Mouse (Mus musculus) liver (tissue): ENCODE measurements around the gene Sh3d19.
"Not testable (repeated sequence)": the region's sequence is repeated elsewhere in the genome, so short reads cannot be mapped to it uniquely, and the experiment has no call there.

Experiments used
- DNase-seq: peaks from one replicate; pipeline ENCODE4 v3.0.0-alpha.2; 2020; ENCODE audit warnings: mixed read lengths

The Sh3d19 gene

DNA sequence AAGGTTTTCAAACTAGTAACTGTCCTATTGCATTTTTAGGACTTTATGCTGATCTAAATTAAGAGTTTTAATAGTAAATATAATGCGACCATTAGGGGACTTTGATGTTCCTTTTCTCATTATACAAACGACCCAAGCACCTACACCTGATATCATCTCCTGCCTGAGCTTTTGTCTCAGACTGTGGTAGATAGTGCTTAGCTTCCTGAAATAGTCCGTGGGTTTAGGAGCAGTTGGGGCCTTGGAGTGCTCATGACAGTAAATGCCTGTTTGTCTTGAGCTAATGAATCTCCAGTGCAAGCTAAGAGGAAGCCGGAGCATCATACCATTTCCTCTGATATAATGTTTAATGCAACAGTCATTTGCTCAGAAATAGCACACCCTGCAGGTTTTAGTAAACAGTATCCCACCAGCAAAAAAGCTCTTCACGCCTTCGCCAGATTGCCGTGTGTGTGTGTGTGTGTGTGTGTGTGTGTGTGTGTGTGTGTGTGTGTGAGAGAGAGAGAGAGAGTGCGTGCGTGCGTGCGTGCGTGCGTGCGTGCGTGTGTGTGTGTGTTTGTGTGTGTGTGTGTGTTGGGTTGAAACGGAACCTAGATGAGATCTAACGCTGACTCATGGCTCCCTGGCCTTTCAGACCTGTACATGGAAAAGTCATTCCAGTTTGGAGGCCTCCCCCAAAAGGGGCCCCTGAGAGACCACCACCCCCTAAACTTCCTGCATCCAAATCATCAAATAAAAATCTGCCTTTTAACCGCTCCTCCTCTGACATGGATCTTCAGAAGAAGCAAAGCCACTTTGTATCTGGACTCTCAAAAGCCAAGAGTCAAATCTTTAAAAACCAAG, 132.8 kb downstream of the Sh3d19 start:
- no peak for DNase-seq

DNA sequence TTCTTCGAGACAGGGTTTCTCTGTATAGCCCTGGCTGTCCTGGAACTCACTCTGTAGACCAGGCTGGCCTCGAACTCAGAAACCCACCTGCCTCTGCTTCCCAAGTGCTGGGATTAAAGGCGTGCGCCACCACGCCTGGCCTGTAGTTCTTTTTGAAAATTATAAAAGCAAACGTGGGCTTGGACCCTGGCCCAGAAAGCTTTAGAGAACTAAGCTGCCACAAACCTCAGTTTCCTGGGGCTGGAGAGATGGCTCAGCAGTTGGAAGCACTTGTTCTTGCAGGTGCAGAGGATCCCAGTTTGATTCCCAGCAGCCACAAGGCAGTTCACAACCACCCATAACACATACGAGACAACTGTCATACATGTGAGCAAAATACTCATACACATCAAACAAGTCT, 133.5 kb downstream of the Sh3d19 start:
- not testable (repeated sequence) for DNase-seq

DNA sequence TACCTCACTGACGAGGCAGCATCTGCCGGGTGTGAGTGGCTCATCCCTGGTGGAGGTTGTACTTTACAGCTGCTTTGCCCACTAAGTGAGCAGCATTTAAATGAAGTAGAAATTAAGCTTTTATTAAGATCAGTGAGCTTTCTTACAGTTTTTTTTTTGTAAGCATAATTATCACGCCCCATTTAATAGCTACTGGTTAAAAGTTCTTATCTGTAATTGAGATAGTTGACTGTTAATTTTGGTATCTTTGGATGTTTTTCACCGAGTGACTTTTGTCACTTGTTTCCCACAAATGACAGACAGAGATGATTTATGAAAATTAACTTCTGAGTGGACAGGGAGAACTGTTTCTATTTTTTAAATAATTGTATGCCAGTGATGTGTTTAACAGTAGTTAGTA, 134.0 kb downstream of the Sh3d19 start:
- no peak for DNase-seq

DNA sequence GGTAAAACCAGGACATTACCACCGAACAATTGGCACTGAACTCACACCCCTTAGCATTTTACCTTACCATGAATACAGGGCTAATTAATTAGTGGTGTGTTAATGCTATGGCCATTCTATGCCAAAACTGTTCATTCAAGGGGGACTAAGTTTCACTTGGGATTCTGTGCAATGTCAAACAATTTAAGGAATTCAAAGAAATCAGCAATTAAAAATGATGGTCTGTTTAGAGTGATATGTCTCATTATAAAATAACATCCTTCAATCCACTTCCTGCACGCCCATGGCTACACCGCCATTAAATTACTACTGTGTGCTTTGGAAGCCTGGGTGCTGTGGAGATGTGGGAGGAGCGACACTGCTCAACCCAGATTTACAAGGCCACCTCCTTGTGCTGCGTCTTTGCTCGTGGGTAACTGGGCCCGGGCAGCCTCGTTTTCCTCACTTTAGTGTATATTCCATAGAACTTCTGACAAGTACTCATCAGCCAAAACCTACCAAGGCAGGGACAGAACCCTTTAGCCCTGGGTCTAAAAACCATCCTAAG, 135.2 kb downstream of the Sh3d19 start:
- DNase-seq, result no peak

DNA sequence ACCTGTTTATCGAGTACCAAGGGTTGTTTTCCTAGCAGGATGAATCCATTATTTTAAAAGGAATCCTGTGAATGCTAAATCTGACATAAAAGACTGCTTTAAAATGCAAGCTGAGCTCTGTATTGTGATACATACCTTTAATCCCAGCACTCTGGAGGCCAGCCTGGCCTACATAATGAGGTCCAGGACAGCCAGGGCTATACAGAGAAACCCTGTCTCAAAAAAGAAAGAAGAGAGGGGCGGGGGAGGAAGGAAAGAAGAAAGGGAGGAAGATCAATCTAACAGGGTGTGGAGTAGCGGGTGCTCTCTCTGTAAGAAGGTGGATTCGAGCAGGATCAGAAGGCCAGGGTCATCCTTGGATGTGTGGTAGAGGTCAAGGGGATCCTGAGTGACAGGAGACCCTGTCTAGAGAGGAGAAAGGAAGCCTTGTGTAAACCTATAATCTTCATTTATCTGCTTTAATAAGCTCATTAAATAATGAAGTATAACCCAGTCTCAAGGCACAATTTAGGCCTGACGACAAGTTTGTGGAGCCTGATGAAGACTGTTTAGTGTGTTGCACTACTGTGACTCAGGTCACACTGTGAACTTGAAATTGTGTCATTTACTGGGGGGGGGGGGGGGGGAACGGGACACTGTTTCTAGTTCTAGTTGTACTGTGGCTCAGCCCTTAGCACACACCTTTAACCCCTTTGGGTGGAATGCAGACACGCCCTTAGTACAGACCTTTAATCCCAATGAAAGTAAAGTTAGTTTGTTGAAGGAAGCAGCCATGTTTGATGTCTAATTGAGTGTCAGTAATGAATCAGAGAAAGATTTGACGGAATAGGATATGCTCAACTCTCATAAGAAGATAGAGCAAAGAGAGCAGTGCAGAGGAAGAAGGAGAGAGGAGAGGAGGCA, 137.0 kb downstream of the Sh3d19 start:
- peak; percentile 12 for DNase-seq

DNA sequence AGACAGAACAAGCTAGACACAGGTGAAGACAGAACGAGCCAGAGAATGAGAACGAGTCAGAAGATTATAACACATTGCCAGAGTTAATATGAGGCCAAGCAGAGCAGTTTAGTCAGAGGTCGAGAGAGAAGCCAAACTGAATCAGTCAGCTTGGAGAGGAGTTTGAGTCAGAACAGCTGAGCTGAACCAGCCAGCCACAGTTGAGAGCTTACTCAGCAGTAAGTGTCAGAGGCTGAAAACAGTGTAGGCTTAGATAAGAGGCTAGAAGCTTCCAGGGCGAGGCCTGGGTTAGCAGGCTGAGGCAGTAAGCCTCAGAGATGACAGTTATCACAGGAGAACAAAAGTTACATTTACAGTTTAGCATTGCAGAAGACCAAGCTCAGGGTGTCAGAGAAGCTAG, 137.7 kb downstream of the Sh3d19 start:
- peak; percentile 85 for DNase-seq

DNA sequence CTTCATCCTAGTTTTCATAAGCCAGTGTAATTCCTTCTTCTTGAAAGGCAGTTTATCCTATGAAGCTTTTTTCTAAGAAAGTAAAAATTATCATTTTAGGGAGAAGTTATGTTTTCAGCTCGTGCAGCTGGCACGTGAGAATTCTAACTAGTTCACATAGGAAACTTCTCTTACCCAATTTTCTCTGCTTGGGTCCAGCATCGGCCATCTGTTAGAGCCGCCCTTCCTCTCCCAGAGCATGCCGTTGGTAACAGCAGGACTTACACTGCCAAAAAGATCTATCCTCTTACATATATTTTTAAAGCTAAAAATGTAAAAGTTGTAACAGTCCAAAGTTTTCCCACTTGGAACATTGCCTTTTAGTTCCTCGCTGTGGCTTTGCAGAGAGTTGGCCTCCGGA, 138.2 kb downstream of the Sh3d19 start:
- no peak for DNase-seq

DNA sequence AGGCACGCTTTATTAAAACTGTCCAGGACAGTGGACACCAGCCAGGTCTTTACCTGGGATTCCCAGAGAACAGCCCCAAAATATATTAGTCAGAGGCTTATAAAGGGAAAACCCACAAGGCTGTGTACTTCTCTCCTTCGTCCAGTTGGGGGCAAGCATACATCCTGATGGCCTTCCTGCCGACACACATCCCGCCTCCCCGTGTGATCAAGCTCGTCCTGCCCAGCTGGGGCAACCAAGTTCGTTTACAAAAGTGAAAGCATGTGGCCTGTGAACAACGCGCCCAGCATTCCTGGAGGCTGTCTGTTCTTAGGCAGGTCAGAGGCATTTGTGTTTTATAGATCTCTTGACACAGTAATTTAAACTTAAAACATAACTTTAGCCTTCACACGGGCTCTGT, 139.2 kb downstream of the Sh3d19 start:
- peak; percentile 85 for DNase-seq

DNA sequence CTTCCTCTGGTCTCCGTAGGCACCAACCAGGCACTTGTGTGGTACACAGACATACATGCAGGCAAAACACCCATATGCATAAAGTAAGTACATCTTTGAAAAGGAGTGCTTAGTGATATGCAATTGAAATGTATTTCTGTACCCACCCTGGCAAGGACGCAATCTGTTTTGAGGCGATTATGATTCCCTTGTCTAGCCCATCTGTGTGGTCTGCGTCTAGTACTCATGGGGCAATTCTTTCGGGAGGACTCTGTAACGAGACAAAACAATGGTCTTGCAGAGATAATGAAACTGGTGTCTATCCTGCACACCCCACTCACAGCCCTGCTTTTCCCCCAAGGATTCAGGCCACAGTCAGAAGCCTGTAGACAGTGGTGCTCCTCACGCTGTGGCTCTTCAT, 141.9 kb downstream of the Sh3d19 start:
- DNase-seq, result no peak

DNA sequence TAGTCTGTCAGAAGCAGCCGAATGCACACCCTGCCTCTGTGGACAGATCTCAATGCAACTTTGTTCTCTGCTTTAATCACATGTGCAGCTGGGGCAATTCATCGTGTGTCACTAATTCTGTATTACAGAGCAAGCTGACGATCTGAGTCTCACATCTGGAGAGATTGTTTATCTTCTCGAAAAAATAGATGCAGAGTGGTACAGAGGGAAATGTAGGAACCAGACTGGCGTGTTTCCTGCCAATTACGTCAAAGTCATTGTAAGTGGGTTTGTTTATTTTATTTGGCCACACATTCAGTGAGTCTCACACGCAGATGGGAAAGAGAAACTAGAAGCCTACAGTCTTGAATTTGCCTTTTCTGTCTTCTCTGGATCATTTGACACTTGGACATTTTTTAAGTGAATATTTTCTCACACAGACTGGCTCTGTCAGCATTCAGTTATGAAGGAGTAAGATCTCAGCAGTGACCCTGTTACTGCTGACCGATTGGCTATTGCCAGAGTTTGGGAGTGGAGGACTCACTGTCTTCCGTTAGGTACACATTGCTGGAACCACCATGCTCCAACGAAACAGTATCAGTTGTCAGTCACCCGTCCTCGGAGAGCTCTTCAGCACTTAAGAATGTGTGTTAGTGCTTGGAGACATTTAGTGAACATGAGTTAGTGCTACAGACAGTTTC, 143.9 kb downstream of the Sh3d19 start:
- no peak for DNase-seq

DNA sequence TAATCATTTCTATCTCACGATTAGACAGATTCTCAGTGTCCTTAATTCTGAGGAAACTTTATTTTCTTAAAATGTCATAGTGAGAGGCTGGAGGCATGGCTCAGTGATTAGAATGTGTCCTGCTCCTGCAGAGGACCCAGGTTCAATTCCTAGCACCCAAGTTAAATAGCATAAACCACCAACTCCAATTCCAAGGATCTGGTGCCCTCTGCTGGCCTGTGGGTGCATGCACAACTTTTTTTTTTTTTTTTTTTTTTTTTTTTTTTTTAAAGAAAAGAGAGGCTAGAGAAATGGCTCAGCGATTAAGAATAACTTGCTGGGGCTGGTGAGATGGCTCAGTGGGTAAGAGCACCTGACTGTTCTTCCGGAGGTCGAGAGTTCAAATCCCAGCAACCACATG, 146.0 kb downstream of the Sh3d19 start:
- no peak for DNase-seq

DNA sequence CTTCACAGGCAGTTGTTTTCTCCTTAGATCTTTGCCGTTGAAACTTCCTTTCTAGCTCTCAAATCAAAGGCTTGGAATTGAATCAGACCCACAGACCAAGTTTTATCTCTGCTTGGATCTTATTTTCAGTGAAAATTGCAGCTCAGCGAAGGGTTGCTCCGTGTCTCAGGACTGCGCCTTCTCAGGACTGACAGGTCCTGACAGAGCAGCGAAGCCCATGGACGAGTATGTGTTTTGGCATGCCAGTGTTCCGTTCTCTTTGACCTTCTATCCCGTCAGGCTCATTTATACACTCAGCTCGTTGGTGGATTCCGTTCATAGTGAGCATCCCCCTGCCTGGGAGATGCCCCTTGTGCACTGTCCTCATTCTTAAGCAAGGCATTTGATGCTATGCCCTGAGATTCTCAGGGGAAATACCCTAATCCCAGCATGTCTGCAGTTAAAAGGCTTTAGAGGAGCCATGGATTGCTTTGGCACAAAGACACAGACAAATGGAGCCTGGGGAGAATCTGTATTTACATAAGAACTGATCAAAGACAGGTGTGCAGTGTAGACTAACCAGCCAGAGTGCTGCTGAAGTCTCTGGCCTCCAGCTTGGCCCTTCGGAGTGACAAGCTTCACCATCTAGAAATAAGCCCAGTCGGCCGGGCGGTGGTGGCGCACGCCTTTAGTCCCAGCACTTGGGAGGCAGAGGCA, 148.5 kb downstream of the Sh3d19 start:
- DNase-seq, result no peak

DNA sequence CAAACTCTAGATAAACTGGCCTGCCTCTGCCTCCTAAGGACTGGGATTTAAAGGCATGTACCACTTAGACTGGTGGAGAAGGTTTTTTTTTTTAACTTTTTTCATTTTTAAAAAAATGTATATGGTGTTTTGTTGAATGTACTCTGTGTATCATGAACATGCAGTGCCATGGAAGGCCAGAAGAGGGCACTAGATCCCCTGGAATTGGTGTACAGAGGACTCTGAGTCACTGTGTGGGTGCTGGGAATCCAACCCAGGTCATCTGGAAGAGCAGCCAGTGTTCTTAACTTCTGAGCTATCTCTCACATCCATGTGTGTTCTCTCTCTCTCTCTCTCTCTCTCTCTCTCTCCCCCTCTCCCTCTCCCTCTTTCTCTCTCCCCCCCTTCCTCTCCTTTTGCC, 151.2 kb downstream of the Sh3d19 start:
- DNase-seq, result no peak

DNA sequence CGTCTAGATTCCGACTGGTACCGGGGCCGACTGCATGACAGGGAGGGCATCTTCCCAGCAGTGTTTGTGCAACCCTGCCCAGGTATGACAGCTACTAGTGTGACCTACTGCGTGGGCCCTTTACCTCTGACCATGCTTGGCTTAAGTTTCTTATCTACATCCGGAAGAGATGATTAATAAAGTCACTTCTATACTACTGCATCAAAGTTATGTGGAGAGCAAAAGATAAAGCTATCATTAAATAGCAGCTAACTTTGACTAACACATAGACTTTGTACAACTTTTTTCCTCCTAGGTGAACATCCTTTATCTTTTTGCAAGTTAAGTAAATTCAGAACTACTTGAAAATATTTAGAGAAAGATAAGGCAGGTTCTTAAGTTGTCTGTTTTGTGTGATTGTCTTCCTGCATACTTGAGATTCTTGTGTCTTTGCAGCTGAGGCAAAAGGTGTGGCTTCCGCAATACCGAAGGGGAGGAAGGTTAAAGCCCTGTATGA, 152.4 kb downstream of the Sh3d19 start:
- no peak for DNase-seq

DNA sequence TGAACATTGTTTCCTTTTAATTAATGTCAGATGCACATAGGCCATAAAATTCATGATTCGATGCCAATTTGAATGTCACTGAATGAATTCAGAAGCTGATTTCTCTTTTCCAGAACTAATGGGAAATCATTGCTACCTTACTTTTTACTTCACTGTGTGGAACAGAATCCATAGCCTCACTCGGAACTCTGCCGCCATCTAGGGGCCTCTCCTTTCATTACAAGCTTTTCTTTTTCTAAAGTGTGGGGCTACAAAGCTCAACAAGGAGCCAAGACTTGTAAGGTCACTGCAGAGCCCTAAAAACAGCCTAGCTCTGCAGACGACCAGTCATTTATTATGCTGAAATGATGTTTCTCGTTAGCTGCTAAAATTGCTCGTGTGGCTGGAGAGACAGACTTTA, 158.8 kb downstream of the Sh3d19 start:
- peak; percentile 55 for DNase-seq

DNA sequence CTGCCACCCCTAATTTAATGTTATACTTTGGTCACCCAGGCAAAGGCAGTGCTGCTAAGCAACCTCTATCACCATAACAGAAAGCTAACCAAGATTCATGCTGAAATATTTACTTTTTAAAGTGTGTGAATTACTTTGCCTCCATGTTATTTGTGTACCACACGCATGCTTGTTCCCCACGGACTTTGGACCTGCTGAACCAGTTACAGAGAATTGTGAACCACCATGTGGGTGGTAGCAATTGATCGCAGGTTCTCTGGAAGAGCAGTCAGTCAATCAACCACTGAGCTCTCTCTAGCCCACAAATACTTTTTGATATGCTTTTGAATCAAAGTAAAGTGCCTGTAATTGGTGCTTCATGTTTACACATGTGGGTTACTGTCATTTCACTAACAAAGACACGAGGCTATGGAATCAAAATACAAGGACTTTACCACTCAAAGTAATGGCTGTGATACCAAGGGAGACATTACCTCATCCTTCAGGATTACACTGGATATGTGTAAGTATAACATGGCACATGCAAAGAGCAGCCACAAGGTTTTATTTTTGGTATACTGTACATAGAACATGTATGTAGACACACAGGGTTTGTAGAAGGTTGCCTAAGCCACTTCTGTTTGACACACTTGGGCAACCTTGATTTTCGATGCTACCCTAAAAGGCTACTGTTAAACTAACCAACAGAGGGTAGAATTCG, 164.2 kb downstream of the Sh3d19 start:
- DNase-seq, result no peak

DNA sequence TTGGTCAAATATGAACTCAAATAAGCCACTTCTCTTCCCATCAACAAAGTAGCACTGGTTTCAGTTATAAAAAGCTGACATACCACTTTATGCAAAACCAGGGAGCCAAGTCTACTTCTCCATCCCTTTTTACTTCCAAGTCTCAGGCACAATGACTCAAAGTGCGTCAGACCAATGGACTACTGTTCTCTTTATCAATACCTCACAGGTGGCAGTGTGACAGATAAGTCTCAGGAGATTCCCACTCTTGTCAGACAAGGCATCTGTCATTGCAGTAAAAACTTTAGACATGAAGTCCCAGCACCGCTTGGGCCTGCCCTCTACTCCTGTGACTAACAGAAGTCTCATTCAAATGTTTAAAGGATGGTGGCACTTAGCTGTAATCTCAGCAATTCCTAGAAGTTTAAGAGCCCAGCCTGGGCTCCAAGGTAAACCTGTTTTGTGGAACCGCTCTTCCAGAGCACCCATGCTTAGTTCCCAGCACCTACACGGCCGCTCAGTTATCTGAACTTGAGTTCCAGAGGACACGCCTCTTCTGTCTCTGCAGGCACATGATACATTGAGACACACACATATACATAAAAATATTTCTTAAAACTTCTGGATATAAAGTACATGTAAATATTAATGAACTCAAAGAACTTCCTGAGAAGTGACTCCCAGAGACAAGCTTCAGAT, 165.1 kb downstream of the Sh3d19 start:
- DNase-seq, result peak; percentile 22

DNA sequence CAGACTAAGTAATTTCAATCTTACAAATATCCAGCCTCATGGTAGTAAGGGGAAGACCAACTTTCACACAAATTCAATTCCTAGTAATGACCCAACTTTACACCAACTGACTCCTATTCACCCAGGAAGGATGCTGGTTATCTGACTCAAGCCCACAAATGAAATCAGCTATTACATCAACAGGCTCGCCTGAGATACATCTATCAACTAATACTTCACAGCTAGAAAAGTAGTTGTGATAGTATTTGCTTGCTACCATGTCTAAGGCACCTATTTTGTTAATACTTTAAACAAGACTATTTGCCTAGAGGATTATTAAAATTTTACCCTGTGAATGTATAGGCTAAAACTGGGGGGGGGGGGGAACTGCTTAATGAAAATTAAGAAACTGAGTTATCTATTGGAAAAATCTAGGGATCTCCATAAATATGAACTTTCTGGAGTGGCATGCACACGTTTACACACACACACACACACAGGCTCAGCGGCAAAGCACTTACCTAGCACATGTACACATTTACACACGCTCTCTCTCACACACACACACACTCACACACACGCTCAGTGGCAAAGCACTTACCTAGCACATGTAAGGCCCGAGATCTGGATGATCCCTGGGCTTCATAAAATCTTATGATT, 166.1 kb downstream of the Sh3d19 start:
- no peak for DNase-seq

DNA sequence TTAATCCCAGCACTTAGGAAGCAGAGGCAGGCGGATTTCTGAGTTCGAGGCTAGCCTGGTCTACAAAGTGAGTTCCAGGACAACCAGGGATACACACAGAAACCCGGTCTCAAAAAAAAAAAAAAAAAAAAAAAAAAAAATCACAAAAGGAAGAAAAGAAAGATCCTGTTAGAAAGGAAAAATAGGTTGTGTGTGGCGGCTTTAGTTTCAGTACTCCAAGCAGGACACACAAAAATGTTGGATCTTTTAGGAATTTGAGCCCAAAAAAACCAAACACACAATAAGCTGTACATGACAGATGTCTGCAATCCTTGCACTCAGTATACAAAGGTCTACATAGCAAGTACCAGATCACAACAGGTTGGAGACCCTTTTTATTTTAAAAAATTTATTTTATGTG, 168.8 kb downstream of the Sh3d19 start:
- no peak for DNase-seq

DNA sequence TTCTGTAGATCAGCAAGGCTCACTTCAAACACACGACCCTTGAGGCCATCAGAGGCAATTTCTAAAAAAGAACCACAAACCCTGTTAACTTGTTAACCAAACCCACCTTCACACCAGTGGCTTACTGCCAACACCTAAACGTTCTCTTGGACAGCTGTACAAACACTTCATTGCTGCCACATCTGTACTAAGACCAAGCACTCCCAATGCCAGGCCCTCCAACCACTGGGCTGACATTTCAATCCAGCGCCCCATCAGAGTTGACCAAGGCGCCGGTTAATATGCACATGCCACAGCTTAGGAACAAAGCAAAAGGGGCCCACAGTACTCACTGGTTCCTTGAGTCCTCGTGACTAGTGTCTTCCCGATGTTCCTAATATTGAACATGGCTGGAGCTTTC, 170.5 kb downstream of the Sh3d19 start:
- peak; percentile 15 for DNase-seq

DNA sequence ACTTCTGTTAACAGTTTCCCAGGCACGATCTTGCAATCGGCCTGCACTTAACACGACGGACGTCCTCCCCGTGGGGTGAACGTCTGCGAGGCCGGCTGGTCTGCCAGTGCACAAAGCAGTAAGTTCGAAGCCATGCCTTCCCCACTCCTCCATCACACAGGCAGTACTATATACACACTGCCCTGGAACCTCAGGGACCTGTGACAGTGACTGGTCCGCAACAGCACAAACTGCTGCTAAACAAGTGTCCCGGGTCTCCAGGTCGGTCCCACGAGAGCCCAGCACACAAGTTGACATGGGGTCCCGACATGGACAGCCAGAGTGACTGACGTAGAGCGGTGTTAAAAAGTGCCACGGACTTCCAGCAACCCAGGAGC, 171.0 kb downstream of the Sh3d19 start:
- peak; percentile 18 for DNase-seq
